Mouse (Mus musculus): Measurements from ENCODE around the gene BC034090. TPM values are rescaled to one million over a fixed set of nuclear protein-coding genes. Genes with fewer than 3 reads are reported as not detected.

Gene BC034090
- polyA plus RNA-seq, 1 experiment from 2014 or later = 9.1 TPM

- Histone ChIP-seq H3K9ac (ENCODE audit: low read length) (peak overlapping the region; percentile 39; the same call in 1 of the 2 replicates), H3K9me3 (replicated peaks; ENCODE audit: control insufficient read depth, low read length) (no peaks in the 10 kb centered on the region), H3K27ac (ENCODE audit: low read length) (peak overlapping the region; percentile 63), H3K4me1 (ENCODE audit: control insufficient read depth, insufficient read depth, low read length) (peaks cover 43% of the 10 kb centered on the region), H3K36me3 (ENCODE audit: control insufficient read depth, insufficient read depth) (peaks cover 11% of the 10 kb centered on the region; the same call in 1 of the 2 replicates), H3K4me2 (ENCODE audit: low read depth, low read length) (peak overlapping the region; percentile 6; the same call in 1 of the 2 replicates), H3K27me3 (ENCODE audit: control insufficient read depth, insufficient read depth, low read length) (no peaks in the 10 kb centered on the region), H3K4me3 (ENCODE audit: low read length) (no peak overlapping the region)
- WGBS = 32% methylated on average over 14 of the region's 14 CpGs
- no peak for ATAC-seq (replicated peaks; ENCODE audit: extremely low read depth, insufficient read depth, low FRiP score)
These were observed 14.5 kb downstream of the BC034090 start for GRCm38 (mm10) chr1:155229464-155230411.

GRCm38 (mm10) chr1:155223849-155224554, 20.2 kb downstream of the BC034090 start:
- H3K36me3 ChIP-seq (ENCODE audit: control insufficient read depth, insufficient read depth) = peaks cover 17% of the 10 kb centered on the region; the same call in 1 of the 2 replicates
- H3K27ac ChIP-seq (ENCODE audit: low read length) = peak overlapping the region; percentile 51; the same call in 1 of the 2 replicates
- 19% methylated on average over 16 of the region's 16 CpGs for WGBS
- no peaks in the 10 kb centered on the region for H3K9me3 ChIP-seq (replicated peaks; ENCODE audit: control insufficient read depth, low read length)
- peak; percentile 71 for ATAC-seq (replicated peaks; ENCODE audit: extremely low read depth, insufficient read depth, low FRiP score)
- H3K4me3 ChIP-seq (ENCODE audit: low read length) = peak overlapping the region; percentile 23
- H3K27me3 ChIP-seq (ENCODE audit: control insufficient read depth, insufficient read depth, low read length) = no peaks in the 10 kb centered on the region
- peak overlapping the region; percentile 62 for H3K9ac ChIP-seq (ENCODE audit: low read length)
- peak overlapping the region; percentile 56 for H3K4me2 ChIP-seq (ENCODE audit: low read depth, low read length)
- peaks cover 23% of the 10 kb centered on the region for H3K4me1 ChIP-seq (ENCODE audit: control insufficient read depth, insufficient read depth, low read length)

GRCm38 (mm10) chr1:155223036-155223435, 21.2 kb downstream of the BC034090 start:
- Histone ChIP-seq H3K36me3 (ENCODE audit: control insufficient read depth, insufficient read depth) (peaks cover 12% of the 10 kb centered on the region), H3K4me3 (ENCODE audit: low read length) (peak overlapping the region; percentile 8; the same call in 1 of the 2 replicates), H3K27ac (ENCODE audit: low read length) (peak overlapping the region; percentile 49; the same call in 1 of the 2 replicates), H3K4me1 (ENCODE audit: control insufficient read depth, insufficient read depth, low read length) (peaks cover 23% of the 10 kb centered on the region), H3K4me2 (ENCODE audit: low read depth, low read length) (no peak overlapping the region), H3K9me3 (replicated peaks; ENCODE audit: control insufficient read depth, low read length) (no peaks in the 10 kb centered on the region), H3K9ac (ENCODE audit: low read length) (peak overlapping the region; percentile 46), H3K27me3 (ENCODE audit: control insufficient read depth, insufficient read depth, low read length) (no peaks in the 10 kb centered on the region)
- ATAC-seq (replicated peaks; ENCODE audit: extremely low read depth, insufficient read depth, low FRiP score) = 0 out of 2 replicates have a peak, but pooled peaks have one; percentile 10
- 83% methylated on average over 6 of the region's 6 CpGs for WGBS

- WGBS = 48% methylated on average over 11 of the region's 11 CpGs
- H3K9ac ChIP-seq (ENCODE audit: low read length) = no peak overlapping the region
- H3K36me3 ChIP-seq (ENCODE audit: control insufficient read depth, insufficient read depth) = peaks cover 21% of the 10 kb centered on the region
These were observed 22.1 kb downstream of the BC034090 start for GRCm38 (mm10) chr1:155222101-155222669.

GRCm38 (mm10) chr1:155218924-155219323, 25.3 kb downstream of the BC034090 start:
- WGBS = 73% methylated on average over 5 of the region's 5 CpGs
- H3K4me2 ChIP-seq (ENCODE audit: low read depth, low read length) = no peak overlapping the region

More at GRCm38 (mm10) chr1:155222101-155222669, 22.1 kb downstream of the BC034090 start:
- H3K27ac ChIP-seq (ENCODE audit: low read length) = peak overlapping the region; percentile 57
- peaks cover 23% of the 10 kb centered on the region for H3K4me1 ChIP-seq (ENCODE audit: control insufficient read depth, insufficient read depth, low read length)
- H3K9me3 ChIP-seq (replicated peaks; ENCODE audit: control insufficient read depth, low read length) = no peaks in the 10 kb centered on the region
- H3K4me2 ChIP-seq (ENCODE audit: low read depth, low read length) = no peak overlapping the region
- H3K4me3 ChIP-seq (ENCODE audit: low read length) = no peak overlapping the region
- no peak for ATAC-seq (replicated peaks; ENCODE audit: extremely low read depth, insufficient read depth, low FRiP score)
- H3K27me3 ChIP-seq (ENCODE audit: control insufficient read depth, insufficient read depth, low read length) = no peaks in the 10 kb centered on the region

GRCm38 (mm10) chr1:155217865-155218541, 26.2 kb downstream of the BC034090 start:
- peaks cover 26% of the 10 kb centered on the region for H3K4me1 ChIP-seq (ENCODE audit: control insufficient read depth, insufficient read depth, low read length)
- 56% methylated on average over 9 of the region's 9 CpGs for WGBS
- ATAC-seq (replicated peaks; ENCODE audit: extremely low read depth, insufficient read depth, low FRiP score) = no peak
- no peak overlapping the region for H3K4me2 ChIP-seq (ENCODE audit: low read depth, low read length)
- H3K4me3 ChIP-seq (ENCODE audit: low read length) = no peak overlapping the region
- H3K27me3 ChIP-seq (ENCODE audit: control insufficient read depth, insufficient read depth, low read length) = no peaks in the 10 kb centered on the region
- peaks cover 29% of the 10 kb centered on the region for H3K36me3 ChIP-seq (ENCODE audit: control insufficient read depth, insufficient read depth)
- H3K27ac ChIP-seq (ENCODE audit: low read length) = no peak overlapping the region
- H3K9me3 ChIP-seq (replicated peaks; ENCODE audit: control insufficient read depth, low read length) = no peaks in the 10 kb centered on the region
- H3K9ac ChIP-seq (ENCODE audit: low read length) = no peak overlapping the region

More at GRCm38 (mm10) chr1:155218924-155219323, 25.3 kb downstream of the BC034090 start:
- Histone ChIP-seq H3K27ac (ENCODE audit: low read length) (no peak overlapping the region), H3K9me3 (replicated peaks; ENCODE audit: control insufficient read depth, low read length) (no peaks in the 10 kb centered on the region), H3K9ac (ENCODE audit: low read length) (no peak overlapping the region), H3K27me3 (ENCODE audit: control insufficient read depth, insufficient read depth, low read length) (no peaks in the 10 kb centered on the region), H3K36me3 (ENCODE audit: control insufficient read depth, insufficient read depth) (peaks cover 29% of the 10 kb centered on the region), H3K4me3 (ENCODE audit: low read length) (no peak overlapping the region), H3K4me1 (ENCODE audit: control insufficient read depth, insufficient read depth, low read length) (peaks cover 26% of the 10 kb centered on the region)
- ATAC-seq (replicated peaks; ENCODE audit: extremely low read depth, insufficient read depth, low FRiP score) = no peak

- Histone ChIP-seq H3K36me3 (ENCODE audit: control insufficient read depth, insufficient read depth) (peaks cover 29% of the 10 kb centered on the region), H3K9ac (ENCODE audit: low read length) (no peak overlapping the region), H3K9me3 (replicated peaks; ENCODE audit: control insufficient read depth, low read length) (no peaks in the 10 kb centered on the region), H3K4me1 (ENCODE audit: control insufficient read depth, insufficient read depth, low read length) (peaks cover 28% of the 10 kb centered on the region), H3K4me3 (ENCODE audit: low read length) (no peak overlapping the region), H3K27ac (ENCODE audit: low read length) (no peak overlapping the region), H3K27me3 (ENCODE audit: control insufficient read depth, insufficient read depth, low read length) (no peaks in the 10 kb centered on the region), H3K4me2 (ENCODE audit: low read depth, low read length) (no peak overlapping the region)
- no peak for ATAC-seq (replicated peaks; ENCODE audit: extremely low read depth, insufficient read depth, low FRiP score)
- 65% methylated on average over 6 of the region's 6 CpGs for WGBS
These were observed 27.4 kb downstream of the BC034090 start for GRCm38 (mm10) chr1:155216844-155217243.

- H3K9me3 ChIP-seq (replicated peaks; ENCODE audit: control insufficient read depth, low read length) = no peaks in the 10 kb centered on the region
- no peak overlapping the region for H3K4me2 ChIP-seq (ENCODE audit: low read depth, low read length)
- H3K4me3 ChIP-seq (ENCODE audit: low read length) = no peak overlapping the region
- peaks cover 27% of the 10 kb centered on the region for H3K36me3 ChIP-seq (ENCODE audit: control insufficient read depth, insufficient read depth)
- H3K4me1 ChIP-seq (ENCODE audit: control insufficient read depth, insufficient read depth, low read length) = peaks cover 33% of the 10 kb centered on the region
- no peaks in the 10 kb centered on the region for H3K27me3 ChIP-seq (ENCODE audit: control insufficient read depth, insufficient read depth, low read length)
- no peak for ATAC-seq (replicated peaks; ENCODE audit: extremely low read depth, insufficient read depth, low FRiP score)
- H3K9ac ChIP-seq (ENCODE audit: low read length) = no peak overlapping the region
- 82% methylated on average over 11 of the region's 11 CpGs for WGBS
- no peak overlapping the region for H3K27ac ChIP-seq (ENCODE audit: low read length)
These were observed 27.9 kb downstream of the BC034090 start for GRCm38 (mm10) chr1:155216313-155216712.

Measured in heart, embryonic 16.5 days (tissue).